Mouse (Mus musculus): ENCODE data around the gene Stk39.

Stk39 gene

GRCm38 (mm10) chr2:68381881-68382280 is 90.2 kb downstream of the Stk39 start:
- DNase-seq (ENCODE audit: low read depth) = no peak

DNA sequence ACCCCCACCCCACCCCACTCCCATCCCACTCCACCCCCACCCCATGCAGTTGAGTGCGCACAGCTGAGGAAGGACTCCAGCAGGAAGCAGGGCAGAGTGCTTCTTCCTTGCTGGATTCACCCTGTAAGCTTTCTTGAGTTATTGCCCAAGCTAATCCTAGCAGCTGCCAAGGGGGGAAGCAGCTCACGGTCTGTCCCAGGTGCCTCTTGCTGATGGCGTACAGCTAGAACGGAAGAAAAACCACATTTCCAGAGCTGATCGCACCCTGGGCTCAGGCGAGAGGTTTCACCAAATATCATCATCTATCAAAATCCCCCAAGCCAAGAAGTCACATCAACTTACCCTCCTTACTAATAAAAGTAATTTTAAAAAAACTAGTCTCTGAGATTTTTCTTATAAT is 90.9 kb downstream of the Stk39 start:
- DNase-seq (ENCODE audit: low read depth) = no peak

- DNase-seq (ENCODE audit: low read depth) = no peak
Observed at GRCm38 (mm10) chr2:68379631-68380030, 92.4 kb downstream of the Stk39 start.

GRCm38 (mm10) chr2:68378319-68378718 is 93.7 kb downstream of the Stk39 start:
- no peak for DNase-seq (ENCODE audit: low read depth)

- no peak for DNase-seq (ENCODE audit: low read depth)
Observed at GRCm38 (mm10) chr2:68377251-68377681, 94.8 kb downstream of the Stk39 start.

DNA sequence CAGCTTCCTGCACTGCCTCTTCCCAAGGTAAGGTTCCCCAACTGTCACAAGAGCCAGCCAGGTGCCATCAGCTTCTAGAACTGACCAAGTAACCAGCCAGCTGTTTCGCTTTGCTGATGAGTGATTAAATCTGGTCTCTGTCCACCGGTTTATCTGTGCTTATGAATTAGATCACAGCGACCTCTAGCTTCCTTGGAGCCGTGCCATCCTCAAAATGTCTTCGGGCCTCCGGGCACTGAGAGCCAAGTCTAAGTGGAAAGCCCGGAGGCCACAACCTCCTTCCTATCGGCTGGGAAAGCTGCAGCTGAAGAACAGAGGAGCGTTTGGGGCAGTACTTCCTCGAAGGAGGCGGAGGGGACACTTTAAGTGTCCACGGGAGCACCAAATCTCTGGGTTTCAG is 95.4 kb downstream of the Stk39 start:
- DNase-seq (ENCODE audit: low read depth) = no peak

- DNase-seq (ENCODE audit: low read depth) = no peak
Observed at GRCm38 (mm10) chr2:68374202-68374601, 97.9 kb downstream of the Stk39 start.

GRCm38 (mm10) chr2:68371912-68372311 is 100.2 kb downstream of the Stk39 start:
- DNase-seq (ENCODE audit: low read depth) = no peak

DNA sequence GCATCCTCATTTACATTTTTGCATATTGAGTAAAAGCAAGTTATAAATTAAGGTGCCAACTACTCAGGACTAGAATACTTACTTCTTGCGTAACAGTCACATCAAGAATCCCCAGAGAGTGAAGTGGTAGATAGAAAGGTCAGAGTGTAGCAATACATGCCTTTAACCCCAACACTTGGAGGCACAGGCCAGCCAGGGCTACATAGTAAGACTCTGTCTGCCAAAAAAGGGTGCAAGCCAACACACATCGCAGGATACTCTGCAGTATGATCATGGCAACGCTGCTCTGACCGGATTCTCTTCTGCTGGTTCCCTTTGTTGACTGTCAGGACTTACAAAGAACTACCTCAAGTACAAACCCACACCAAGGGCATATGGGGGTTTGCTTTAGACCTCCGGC is 101.7 kb downstream of the Stk39 start:
- DNase-seq (ENCODE audit: low read depth) = no peak

GRCm38 (mm10) chr2:68369080-68369479 is 103.0 kb downstream of the Stk39 start:
- DNase-seq (ENCODE audit: low read depth) = no peak

- no peak for DNase-seq (ENCODE audit: low read depth)
Observed at GRCm38 (mm10) chr2:68367944-68368343, 104.1 kb downstream of the Stk39 start.

- no peak for DNase-seq (ENCODE audit: low read depth)
Observed at GRCm38 (mm10) chr2:68366897-68367193, 105.2 kb downstream of the Stk39 start.

GRCm38 (mm10) chr2:68366091-68366896 is 105.8 kb downstream of the Stk39 start:
- no peak for DNase-seq (ENCODE audit: low read depth)

- no peak for DNase-seq (ENCODE audit: low read depth)
Observed at GRCm38 (mm10) chr2:68365504-68365903, 106.6 kb downstream of the Stk39 start.

DNA sequence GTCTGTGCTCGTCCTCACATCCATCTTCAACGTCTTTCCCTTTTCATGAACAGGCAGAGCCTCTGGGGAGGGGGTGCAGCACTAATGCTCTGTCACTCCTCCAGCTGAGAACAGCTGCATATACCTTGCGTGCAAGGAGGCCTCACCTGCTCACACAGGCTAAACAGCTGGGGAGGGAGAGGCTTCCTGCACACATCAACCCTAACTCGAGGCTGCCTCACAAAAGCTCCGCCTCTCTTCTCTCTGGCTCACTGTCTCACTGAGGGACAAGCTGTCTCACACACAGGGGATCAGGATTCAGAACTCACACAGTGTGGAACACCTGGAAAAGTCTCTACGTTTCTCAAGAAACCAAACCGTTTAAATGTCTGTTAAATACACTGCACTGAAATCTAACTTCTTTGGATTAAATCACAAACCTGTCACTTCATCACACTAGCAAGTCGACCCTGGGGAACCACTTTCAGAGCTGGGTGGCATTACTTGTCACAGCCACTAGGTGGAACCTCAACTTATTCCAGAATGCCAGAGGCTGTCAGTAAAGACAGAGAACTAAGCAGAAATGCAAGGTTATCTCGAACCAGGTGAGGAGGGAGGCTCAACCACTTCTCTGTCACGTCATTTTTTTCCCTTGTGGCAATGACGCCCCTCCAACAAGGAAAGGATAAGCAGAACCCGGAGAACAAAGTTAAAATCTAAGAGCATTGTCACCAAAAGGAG is 107.7 kb downstream of the Stk39 start:
- DNase-seq (ENCODE audit: low read depth) = no peak

DNA sequence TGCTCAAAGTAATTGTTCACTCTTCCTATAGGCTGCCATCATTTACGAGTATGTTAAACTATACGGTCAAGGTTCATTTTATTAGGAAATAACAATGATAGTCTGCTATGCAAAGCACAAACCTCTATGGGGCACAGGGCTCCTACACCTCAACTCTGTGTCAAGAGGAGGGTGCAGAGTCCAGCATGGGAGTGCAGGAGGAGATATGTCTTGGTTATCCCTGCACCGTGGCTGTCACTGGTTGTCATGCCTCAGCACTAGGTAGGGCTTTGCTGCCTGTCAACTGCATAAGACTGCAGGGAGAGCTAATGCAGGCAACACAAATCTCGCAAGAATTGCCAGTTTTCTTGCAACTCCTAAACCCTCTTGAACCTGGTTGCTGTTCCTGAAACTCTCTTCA is 108.9 kb downstream of the Stk39 start:
- DNase-seq (ENCODE audit: low read depth) = no peak

DNA sequence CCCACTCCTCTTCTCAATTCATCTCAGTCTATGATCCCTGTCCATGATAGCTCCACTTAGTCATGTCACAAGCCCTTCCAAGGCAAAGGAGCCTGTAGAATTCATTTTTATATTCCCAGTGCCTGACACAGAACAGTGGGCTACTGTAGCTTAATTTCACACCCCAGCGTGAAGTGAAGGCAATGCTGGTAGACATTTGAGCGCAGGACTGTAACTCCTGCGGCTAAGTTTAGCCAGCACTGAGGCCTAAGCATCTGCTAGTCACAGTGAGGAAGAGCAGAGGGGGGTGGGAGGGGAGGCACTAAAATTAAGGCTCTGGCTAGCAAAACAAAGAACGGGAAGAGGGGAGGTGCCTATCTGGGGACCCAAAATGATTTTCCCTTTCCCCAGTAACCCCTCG is 110.4 kb downstream of the Stk39 start:
- DNase-seq (ENCODE audit: low read depth) = no peak

GRCm38 (mm10) chr2:68350621-68351020 is 121.4 kb downstream of the Stk39 start:
- DNase-seq (ENCODE audit: low read depth) = peak; percentile 66

DNA sequence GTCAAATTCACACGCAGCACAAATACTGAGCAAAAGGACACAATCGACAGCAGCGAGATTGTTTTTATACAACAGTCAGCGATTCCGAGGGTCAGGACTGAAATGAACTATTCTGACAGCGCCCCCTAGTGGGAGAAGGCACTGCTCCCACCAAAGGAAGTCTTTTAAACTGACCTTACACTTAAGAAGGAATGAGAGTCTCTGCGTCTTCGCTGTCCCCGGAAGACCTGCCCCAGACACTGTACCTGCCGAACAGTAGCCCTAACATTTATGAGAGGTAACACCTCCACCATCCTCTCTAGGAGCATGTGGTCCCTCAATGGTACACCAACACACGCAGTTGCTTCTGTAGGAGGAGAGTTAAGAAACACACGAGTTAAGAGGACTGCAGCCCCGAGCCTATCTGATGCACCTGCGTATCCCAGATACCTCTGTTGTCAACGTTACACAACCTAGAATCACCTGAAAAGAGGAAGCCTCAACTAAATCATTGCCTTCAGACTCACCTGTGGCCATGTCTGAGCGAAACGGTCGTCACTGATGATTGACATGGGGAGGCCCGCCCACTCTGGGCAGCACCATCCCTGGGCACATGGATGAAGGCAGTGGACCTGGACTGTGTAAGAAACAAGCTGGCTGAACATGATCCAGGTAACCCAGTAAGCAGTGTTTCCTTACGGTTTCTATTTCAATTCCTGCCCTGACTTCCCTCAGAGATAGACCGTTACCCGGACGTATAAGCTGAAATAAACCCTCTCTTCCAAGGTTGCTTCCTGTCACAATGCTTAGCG is 122.3 kb downstream of the Stk39 start:
- DNase-seq (ENCODE audit: low read depth) = peak; percentile 55

DNA sequence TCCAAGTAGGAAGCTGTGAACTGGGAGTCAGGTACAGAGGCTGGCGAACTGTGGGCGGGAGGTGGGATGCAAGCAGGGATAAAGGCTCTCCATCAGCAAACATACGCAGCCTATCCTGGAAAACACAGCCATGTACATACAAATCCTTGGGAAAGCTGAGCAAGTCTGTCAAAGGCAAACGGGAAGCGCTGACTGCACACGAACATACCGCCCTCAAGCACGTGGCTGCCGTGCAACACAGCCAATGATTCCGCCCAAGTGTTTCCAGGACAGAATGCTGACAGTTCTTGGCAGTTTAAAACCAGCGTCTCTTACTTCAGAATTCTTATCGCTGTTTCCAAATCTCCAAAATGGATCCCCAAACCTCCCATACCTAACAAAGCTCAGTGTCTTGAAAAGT is 123.1 kb downstream of the Stk39 start:
- DNase-seq (ENCODE audit: low read depth) = no peak

DNA sequence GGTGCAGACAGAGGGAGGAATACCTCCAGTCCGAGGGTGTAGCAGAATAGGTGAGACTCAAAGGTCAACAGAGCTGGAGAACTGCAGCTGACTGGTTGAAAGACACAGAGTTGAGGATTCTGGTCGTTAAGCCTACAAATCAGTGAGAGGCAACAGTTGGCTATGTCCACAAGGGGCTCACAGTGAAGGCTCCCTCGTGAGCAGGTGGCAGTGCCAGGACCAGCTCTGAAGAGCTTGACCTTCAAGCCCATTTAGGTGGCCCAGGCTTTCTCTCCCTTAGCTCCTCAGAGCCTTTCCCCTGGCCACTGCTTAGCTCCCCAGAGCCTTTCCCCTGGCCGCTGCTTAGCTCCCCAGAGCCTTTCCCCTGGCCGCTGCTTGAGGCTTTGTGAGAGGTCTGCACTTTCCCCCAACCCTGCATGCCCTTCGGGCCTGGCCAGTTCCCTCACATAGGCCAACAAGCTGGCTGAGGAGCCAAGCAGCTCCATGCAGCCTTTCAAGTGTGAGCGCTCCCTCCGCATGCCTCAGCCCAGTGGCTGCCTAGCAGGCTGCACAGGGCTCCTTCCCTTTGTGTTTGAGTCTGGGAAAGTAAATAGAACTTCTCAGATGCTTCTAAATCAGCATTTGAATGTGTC is 125.3 kb downstream of the Stk39 start:
- no peak for DNase-seq (ENCODE audit: low read depth)

DNA sequence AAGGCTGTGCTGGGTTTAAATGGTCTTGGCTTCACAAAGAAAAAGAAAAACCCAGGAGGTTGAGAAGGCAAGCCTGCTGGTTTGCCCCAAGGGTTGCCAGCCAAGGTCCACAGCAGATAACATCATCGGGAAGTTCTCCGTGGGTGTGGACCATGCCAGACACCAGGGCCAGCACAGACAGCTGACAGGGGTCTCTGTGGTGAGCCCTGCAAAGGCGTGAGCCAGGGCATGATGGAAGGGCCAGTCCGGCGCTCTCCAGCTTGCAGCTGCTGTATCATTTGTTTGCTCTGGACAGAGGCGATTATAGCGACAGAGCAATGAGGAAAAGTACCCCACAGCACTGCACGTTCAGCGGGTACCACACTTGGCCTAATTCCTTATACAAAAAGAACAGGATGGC is 126.8 kb downstream of the Stk39 start:
- no peak for DNase-seq (ENCODE audit: low read depth)
